Mouse (Mus musculus): Measurements from ENCODE around the gene Usp5.
"Not testable (repeated sequence)": the region's sequence is repeated elsewhere in the genome, so short reads cannot be mapped to it uniquely, and the experiment has no call there.

Gene Usp5

DNA sequence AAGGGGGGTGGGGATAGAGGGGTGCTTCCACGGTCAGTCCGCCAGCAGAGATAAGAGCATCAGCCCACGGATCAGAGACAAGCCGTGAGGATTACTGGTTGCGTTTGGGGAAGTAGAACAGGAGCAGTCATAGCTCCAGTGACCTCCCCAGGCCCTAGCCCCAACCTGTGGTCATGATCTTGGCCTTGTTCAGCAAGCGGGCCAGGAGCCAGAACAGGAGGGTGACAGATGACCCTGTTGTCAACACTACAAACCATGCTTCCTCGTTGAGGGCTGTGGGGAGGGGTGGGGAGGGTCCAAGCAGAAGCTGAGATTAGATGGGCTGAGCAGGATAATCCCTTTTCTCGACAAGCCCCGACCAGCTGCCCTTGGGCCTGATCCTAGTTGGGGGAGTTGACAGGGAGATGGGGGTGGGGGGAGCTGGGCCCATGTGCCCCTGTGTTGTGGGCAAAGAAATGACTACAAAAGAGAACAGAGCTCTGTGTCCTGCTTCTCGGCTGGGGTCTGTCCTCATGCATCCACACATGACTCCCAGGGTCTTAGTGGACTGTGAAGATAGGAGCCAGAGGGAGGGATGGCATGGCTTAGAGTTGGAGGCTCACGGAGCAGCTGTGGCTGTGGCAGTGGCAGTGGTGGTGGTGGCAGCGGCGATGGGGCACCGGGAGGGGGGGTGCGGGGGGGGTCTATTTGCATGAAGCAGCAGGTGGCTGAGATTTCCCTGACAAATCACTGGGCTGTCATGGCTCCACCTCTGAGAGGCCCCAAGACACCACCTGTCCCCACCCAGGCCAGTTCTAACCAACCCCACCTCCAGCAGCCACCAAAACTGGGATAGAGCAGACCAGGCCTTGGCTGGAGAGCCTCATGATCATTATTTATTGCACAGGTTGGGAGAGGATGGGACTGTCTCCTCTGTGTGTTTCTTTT is 11.2 kb upstream of the Usp5 start, which contains the start of gene Gnb3:
Gene Gnb3, minus strand, starts transcription at position 35 of the 927 bp plus-strand sequence.
- in situ Hi-C loops (cut with MboI): no loop called here

DNA sequence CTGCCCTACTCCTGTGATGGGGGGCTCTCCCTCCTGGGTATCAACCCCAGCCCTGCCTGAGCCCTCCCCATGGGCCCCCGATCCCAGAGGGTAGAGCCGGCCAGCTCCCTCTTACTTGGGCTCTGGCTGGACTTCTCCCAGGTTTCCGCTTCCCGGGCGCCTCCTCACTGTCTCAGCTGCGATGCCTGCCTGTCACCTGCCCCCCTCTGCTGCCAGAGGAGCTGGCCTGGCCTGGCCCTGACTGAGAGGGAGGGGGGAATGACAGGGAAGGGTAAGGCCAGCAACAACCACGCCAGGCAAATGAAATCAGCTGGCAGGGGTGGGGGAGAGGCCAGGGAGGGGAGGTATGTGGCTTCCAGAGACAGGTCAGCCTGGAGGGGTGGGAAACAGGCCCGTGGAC is 10.5 kb upstream of the Usp5 start:
- in situ Hi-C loops (cut with MboI): no loop called here

DNA sequence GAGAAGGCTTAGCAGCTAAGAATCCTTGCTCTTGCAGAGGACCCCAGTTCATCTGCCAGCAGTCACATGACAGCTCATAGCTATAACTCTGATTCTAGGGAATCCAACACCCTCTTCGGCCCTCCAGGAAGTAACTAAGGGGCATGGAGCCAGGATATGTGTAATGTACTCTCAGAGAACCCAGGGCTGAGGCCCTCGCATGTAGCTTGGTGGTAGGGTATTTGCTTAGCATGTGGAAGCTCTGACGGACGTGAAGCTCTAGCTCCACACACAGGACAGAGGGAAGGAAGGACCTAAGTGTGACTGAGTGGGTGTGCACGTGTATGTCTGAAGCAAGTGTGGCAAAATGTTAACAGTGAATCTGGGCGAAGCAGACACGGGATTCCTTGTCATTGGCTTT is 7.1 kb upstream of the Usp5 start:
- in situ Hi-C loops (cut with MboI): no loop called here

DNA sequence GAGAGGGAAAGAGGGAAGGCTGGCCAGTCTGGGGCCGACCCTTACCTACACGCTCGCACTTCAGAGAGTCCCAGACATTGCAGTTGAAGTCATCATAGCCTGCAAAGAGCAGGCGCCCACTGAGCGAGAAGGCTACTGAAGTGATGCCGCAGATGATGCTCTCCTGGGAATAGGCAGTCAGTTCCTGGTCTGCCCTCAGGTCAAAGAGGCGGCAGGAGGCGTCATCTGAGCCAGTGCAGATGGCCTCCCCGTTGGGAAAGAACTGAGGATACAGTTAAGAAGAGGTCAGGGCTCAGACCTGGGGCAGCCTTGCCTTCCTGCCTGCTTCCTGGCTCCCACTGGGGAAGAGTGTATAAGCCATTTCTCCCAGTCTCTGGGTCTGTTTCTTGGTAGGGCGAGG is 6.2 kb upstream of the Usp5 start:
- in situ Hi-C loops (cut with MboI): no loop called here

DNA sequence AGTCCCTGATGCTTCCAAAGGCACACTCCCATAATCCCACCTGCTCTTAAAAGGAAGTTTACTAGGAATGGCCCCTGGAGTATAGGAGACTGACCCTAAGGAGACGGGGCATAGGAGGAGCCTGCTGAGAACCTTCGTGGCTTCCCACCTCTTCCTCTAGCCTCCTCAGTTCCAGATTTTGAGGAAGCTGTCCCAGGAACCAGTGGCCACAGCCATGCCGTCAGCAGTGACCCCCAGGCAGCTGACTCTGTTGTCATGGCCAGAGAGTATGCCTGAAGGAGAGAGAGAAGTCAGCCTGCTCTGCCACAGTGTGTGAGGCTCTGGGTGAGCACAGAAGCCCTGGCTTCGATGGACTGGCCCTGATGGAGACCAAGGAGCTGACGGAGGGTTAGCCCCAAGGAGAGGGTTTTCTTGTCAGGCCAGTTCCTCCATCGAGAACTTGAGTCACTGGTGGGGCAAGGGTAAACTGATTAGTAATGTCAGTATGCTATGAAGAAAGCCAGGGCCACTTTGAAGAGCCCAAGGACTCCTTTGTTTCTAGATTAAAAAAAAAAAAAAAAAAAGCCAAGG is 5.3 kb upstream of the Usp5 start:
- in situ Hi-C loops (cut with MboI): no loop called here

DNA sequence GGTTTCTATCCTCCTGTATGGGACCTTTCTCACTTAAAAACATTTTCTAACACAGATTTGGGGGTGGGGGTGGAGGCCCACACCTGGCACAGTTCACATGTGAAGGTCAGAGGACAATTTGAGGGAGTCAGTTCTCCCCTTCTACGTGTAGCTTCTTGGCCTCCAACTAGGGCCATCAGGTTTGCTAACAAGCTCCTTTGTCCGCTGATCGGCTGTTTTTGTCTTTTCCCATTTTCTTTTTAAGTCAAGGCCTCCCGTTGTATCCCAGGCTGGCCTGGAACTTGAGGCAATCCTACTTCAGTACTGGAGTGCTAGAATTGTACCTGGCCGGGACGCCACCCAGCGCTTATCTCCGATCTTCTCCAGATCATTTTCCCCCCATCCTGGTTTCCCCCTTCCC is 2.4 kb upstream of the Usp5 start:
- in situ Hi-C loops (cut with MboI): no loop called here

DNA sequence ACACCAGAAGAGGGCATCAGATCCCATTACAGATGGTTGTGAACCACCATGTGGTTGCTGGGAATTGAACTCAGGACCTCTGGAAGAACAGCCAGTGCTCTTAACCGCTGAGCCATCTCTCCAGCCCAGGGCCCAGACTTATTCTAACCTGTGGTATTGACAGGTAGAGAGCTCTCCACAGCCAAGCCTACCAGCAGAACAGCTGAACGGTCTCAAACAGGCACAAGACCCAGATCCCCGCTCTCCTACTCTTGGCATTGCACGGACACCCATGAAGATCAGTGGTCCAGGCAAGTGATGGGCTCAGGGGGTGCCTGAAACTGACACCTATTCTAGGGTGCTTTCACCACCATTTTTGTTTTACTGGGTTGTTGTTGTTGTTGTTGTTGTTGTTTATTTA is 1.9 kb upstream of the Usp5 start:
- in situ Hi-C loops (cut with MboI): not testable (repeated sequence)

DNA sequence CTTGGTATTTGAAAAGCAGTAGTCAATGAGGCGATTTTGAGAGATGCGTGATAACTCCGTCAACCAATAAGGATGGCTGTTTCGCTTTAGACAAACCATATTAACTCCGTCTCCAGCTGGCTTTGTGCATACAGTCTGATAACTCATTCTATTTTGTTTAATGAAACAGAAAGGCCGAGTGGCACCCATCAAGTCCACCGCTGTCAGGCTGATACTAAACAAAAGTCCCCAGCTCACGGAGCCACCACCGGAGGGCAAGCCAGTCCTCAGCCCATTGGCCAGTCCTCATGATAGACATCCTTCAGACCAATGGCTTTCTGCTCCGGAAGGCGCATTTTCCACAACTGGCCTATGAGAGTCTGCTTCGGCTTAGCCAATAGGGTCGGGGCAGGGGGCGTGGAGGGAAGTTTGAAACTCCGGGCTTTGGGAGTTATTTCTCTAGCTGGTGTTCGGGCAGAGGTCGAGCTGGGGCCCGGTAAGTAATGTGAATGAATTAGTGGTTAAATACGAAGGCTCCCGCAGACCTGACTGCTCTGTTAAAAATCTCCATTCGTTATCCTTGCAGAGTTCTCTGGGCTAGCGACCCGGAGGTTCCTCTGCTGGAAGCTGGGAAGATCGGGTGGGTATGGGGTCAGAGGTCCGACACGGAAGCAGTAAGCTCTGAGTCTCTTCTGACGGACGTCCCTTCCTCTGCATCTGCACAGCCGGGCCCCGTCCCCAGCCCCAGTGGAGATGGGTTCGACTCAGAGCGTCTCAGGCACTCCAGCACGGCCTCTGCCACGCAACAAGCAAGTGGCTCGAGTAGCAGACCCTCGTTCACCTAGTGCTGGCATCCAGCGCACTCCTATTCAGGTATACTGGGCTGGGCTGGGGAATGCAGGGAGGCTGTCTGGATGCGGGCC is 766 bp upstream of the Usp5 start:
- in situ Hi-C loops (cut with MboI): no loop called here

DNA sequence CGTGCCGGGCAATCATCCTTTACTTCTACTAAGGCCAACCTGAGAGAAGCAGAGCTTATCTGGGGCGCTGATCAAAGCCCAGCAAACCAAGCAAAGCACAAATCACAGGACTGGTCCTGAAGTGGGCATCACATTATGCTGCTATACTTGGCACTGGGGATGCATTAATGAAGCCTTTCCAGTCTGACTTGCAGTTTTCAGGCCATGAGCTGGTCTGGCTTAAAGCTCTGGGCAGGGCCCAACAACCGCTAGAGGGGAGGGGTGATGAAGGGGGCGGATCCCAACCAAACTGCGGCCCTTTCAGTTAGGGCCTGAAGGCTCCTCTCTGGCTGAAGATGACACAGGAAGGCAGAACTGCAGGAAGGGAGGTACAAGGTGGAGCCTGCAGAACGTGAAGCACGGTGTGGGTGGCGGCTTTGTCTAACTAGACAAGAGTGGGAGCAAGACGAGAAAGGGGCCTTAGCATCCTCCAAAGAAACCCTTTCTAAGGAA is 1.1 kb downstream of the Usp5 start:
- in situ Hi-C loops (cut with MboI): no loop called here

DNA sequence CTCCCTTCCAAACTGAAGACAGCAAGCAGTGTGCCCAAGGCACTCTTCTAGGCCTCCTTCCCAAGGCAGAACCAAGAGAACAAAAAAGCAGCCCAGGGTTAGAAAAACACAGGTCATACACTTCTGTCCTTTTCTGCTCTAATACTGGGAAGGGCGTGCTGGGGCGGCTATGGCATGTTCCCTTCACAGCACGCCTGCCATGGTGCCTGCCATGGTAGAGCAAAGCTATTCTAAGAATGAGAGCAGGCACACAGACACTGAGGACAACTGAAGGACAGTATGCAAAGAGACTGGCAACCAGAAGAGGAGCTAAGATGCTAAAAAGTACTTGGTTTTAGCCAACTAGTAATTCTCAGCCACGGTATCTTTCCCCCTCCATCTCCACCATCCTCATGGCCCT is 7.2 kb downstream of the Usp5 start:
- in situ Hi-C loops (cut with MboI): no loop called here

DNA sequence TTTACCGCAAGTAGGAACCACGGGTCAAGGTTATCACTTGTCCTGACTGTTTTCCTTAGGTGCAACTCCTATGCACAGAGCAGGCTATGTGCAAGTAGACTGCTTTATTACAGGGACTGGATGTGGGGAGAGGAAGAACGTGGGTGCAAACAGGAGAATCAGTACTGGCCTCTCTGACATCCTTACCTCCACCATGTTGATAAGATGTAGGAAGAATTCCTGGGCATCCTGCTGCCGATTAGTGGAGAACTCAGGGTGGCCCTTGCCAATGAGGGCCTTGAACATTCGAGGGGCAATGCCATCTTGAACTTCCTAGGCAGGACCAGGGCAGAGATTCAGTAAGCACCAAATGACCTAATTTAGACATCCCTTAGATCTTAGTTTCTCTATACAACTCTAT is 8.4 kb downstream of the Usp5 start:
- in situ Hi-C loops (cut with MboI): no loop called here

DNA sequence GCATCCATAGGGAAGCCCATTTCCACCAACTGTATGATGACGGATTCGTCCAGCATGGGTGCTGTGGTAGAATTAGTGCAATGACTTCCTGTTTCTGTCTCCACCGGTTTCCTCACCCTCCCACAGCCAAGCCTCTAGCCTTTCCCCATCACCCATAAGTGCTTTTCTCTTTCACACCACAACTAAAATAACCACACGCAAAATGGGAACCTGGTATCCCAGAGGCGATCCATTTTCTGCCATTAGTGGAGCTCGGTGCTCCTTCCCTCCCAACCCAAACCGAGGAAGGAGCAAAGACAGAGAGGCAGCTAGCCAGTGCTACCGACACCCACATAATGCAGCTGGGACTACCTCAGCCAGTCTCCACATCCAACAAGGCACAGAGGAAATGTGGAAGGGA is 11.3 kb downstream of the Usp5 start:
- in situ Hi-C loops (cut with MboI): no loop called here

DNA sequence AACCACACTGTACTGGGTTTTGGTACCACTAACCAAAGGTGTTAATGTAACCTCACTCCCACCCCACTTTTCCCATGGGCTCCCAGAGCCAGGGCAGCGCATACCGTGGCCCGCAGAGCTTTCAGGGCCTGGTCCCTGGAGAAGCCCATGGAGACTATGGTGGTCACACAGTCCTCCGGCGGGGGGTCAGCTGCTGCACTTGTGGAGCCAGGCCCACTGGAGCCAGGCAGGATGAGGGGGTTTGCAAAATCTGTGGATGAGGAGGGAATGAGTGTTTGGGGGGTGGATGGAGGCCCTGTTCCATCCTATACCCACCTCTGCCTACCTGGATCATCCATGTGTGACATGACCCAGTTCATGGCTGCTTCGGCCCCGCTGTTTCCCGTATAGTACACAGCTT is 11.7 kb downstream of the Usp5 start:
- in situ Hi-C loops (cut with MboI): no loop called here

DNA sequence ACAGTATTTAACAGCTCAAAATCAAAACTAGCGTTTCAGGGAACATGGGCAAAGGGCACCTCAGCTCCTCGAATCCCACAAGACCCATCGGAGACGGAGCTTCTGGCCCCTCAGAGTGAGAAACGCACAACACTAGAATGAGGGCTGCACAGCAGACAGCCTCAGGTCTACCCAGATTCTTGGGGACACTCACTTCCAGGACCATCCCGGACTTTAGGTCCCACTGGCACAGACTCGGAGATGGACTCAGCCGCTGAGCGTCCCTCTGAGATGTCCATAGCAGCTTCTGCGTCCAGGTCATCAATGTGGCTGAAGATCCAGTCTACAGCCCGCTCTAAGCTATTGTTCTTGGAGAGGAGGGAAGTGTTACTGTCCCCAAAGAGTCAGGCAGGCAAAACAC is 12.2 kb downstream of the Usp5 start:
- in situ Hi-C loops (cut with MboI): no loop called here

DNA sequence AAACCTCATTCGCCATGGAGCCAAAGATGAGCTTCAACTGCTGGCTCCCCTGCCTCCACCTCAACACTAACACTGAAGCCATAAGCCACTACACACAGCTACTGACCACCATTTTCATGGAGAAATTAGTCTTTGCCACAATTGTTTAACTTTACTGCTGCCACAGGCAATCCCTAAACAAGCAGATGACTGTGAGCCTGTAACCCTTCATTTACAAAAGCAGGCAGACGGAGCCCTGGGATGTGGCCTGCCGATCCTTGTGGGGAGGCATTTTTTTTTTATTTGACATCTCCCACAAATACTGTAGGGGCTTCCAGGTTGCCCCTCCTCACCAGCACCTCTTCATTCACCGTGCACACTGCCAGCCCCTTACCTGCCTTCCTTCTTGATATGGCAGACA is 12.7 kb downstream of the Usp5 start:
- in situ Hi-C loops (cut with MboI): no loop called here

DNA sequence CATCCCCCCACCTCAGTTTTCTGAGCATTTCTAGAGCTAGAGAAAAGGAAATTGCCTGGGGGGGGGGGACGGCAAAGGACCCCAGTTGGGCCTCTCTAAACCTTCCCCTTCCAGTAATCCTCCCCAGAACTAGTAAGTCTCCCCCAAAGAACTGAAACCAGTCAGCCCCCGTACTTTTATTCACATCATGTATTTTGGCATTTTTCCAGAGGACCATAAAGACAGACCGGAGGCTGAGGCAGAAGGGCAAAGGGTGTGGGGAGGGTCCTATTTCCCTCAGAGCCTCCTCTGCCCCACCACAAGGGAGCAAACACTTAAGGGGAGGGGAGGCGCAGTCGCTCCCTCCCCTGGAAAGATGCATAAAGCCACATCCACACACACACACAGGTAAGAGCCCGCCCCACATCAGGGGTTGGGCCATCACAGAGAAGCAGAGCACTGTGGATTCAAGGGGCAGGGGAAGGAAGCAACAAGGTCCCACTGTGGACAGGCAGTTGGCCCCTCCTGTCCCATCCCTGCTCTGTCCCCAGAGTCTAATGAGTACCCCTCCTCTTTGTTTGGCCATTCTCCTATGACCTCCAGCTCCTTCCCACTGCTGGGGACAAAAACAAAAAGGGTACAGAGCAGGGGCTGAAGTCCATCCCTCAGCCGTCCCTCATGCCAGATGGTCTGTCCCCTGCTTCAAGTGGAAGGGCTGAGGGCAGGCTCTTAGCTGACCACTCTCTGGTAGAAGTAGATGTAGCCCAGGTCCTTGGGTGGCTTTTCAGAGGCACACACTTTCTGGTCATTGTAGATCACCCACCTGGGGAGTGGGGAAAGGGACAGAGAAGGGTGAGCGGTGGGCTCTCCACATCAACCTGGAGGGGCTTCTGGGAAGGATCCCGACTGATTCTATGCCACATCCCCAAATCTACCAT is 14.2 kb downstream of the Usp5 start:
- in situ Hi-C loops (cut with MboI): no loop called here

DNA sequence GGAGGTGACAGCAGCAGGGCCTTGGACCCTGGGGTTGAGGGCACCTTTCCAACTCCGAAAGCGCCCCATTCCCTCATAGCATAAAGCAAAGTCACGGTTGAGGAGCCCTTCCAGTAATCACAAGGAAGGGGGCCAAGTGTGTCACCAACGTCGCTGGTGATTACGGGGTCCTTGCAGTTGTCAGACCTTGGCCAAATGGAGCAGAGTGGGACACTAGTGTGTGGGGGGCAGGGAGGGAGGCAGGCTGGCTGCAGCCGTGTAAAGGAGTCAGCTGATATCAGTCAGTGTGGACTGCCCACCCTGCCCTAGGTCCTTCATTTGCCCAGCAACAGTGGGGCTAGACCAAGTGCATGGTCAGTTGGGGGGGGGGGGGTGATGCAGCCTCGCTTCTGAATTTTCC is 14.8 kb downstream of the Usp5 start:
- in situ Hi-C loops (cut with MboI): no loop called here

DNA sequence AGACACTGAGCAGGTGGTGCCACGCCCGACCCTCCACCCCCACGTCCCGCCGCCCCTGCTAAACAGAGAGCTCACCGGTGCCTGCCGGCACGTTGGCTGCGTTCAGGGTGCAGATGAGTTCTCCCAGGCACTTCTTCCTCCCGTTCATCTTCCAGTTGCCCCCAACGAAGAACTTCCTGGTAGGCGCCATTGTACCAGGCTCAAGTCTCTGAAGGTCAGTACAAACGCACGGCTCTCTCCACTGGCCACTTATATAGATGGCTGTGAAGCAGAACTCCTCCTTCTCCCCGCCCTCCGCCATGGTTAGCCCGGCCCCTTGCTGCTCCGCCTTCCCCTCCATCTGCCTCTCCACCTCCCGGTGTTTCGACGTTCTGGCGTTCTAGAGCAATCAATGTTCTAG is 15.4 kb downstream of the Usp5 start, which contains the start of gene Tpi1:
Gene Tpi1, minus strand, starts transcription at position 364 of the 400 bp plus-strand sequence.
- in situ Hi-C loops (cut with MboI): no loop called here

DNA sequence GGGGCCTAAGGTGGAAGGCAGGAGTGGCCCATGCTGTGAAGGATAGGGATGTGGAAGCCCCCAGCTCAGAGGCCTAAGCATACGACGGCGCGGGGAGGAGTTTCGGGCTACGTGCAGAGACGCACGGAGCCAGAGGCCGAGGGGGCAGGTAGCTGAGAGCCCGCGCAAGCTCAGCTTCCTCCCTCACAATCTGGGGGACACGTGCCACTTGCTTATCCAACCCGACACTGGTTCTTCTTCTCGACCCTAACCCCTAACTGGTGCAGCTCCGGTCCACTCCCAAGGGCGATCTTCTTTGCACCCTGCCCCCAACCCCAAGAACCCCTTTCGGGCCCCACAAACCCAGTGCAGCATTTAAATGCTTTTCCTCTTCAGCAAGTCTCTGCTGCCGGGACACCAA is 15.8 kb downstream of the Usp5 start:
- in situ Hi-C loops (cut with MboI): no loop called here

DNA sequence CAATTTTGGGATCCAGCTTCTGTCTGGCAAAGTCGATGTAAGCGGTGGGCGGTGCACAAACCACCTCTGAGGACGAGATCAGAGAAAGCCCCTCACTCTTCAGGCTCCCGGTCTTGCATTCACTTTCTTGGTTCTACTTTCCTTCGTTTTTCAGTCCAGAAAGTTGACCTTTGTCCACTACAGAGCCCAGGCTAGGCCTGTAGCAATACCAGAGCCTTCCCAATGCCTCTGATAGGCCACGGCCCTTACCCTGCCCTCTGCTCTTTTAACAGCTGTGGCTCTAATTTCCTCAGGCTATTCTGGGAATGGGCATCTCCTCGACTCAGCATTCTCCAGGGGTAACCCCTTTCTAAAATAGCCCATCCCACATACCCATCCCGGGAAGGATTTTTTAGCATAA is 16.4 kb downstream of the Usp5 start:
- in situ Hi-C loops (cut with MboI): no loop called here
